Mouse (Mus musculus) retina, embryonic 14.5 days (tissue): ENCODE measurements around the gene Slc1a2.

ENCODE experiments used
- DNase-seq: peaks from one replicate; pipeline ENCODE4 v3.0.0-alpha.2; 2015; ENCODE audit warnings: low spot score

The Slc1a2 gene

DNA sequence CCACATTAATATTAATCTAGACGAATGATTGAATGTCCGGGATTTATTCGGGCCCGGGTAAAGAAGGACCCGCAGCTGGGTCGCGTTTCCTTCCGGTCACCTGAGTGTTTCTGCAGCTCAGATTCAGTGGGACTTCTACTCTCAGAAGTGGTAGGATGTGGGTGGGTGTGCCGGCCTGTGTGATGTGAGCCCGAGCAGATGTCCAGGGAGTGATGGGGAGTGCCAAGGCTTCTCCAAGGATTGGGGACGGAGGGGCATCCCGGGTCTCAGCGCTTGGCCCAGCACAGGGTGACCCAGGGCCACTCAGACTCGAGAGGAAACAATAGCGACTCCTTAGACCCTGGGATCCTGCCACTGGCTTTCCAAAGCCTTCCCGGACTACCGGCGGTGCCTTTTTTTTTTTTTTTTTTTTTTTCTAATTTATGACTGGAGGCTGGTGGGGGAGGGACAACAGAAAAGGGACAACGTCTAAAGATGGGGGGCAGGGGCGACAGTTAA, at the start of gene Slc1a2:
Slc1a2 (plus strand) TSS at position 497 of the 498 bp plus-strand sequence.
- DNase-seq, result peak; percentile 50

DNA sequence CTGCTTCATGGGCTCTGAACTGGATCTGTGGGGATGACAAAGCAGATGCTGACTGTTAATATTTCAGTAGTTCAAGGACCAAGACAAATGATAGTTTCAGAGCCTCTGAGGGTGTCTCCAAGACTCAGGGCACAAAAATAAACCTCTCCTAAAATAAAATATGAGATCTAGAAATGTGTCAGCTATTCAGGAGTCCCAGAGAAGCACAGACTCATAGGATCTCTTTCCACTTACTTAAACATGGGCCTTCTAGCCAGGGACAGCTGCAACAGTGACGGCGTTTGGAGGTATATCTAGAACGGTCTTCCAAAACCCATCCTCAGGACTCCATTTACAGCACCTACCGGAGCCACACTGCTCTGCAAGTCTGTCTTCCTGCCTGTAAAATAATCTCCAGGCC, 48.0 kb upstream of the Slc1a2 start:
- no peak for DNase-seq

DNA sequence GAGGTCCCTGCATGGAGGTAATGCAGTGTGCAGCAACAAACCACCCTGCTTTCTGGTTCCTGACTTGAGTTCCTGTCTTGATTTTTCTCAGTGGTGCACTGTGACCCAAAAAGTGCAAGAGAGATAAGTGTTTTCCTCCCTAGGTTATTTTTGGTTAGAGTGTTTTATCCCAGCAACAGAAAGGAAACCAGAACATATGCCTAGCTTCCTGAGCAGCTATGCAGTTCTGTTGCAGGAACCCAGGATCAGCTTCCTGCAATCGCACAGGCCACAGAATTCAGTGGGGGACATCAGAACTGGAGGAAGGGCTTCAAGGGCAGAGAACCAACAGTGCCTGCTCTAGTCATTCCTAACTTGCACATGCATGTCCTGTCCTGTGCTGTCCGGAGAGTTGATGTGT, 41.8 kb upstream of the Slc1a2 start:
- no peak for DNase-seq

DNA sequence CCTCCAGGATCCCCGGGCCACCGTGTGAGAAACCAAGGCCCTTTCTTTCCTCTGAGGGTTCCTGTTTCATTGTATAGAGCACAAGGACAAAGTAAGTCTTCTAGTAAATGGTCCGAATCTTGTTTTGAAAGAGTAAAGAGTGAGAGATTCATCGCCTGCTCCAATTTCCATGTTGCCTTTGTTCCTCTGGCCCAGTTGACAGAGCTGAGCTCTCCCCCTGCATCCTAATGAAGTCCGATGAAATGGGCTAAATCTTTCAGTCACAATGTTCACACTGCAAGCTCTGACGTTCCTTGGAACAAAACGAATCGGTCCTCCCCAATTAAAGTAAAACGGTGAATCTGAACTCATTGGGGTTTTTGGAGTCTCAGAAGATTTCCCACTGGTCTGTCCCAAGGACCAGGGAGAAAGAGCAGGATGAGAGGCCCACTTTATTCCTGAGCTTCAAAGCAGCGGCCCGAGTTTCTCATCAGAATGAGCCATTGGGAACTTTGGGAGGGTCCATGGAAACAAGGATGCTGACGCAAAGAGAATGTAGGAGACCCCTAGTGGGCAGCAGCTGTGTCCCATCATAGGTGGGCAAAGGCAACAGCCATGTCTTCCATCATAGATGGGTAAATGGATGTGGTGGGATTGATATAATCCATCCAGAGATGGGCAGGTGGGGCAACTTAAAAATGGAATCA, 37.6 kb upstream of the Slc1a2 start:
- DNase-seq, result no peak

DNA sequence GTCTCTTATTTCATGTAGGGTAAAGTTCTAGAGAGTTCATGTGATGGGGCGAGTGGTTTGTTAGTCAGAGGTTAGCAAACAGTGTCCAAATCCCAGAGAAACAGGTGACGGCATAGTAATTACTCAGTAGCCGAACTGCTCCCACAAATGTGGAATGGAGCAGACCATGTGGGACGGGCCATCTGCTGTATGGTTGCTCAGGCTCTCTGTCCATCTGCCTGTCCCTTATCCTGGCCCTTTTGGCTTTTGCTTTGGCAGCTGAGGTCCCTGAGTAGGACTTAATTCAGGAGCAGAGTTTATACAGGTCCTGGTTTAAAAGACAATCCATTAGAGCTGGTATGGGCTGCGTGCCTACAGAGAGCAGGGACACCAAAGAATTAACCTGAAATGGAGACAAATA, 36.3 kb upstream of the Slc1a2 start:
- no peak for DNase-seq

DNA sequence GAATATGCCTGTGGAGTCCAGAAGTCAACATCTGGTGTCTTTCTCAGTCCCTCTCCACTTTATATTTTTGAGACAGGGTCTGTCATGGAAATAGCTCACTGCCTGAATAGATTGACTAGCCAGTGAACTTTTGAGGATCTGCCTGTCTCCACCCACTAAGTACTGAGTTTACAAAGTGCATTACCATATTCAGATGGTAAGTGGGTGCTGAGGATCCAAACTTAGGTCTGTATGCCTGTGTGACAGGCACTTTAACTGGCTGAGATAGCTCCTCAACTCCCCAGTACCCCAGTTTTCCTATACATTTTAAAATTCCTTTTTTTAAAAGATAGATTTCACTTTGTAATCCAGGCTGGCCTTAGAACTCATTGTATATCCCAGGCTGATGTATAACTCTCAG, 35.5 kb upstream of the Slc1a2 start:
- no peak for DNase-seq

DNA sequence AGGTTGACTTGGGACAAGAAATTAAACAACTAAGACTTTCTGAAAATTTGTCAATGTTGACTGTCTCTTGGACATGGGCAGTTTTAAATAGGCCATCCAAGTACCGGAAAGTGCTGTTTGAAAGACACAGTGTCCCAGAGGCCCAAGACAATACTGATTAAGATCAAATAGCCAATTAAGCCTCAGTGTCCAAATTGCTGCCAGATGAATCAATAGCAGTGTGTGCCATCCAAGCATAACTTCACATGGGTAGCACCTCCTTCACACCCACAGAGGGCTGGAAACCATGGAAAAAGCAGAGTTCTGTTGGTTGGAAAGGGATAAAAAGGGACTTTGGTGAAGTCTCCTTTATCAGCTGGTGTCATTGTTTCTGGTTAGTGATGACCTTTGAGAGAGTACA, 33.9 kb upstream of the Slc1a2 start:
- DNase-seq, result no peak

DNA sequence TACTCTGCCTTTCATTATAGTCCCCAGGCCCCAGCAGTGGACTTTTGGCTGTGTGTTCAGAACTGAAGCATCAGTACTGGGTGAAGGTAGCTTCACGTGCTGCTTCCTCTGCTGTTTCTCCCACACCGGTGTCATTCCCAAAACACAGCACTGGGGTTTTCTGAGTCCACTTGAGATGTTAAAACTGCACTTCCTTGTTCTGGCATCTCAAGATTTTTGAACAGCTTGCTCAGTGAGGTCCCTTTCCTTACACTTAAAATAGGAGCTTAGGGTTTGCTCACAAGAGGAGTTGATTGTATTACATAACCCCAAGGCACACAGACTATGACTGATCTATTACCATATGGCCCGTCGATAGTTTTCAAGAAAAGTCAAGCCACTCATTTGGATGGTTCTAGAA, 26.1 kb upstream of the Slc1a2 start:
- DNase-seq, result no peak

DNA sequence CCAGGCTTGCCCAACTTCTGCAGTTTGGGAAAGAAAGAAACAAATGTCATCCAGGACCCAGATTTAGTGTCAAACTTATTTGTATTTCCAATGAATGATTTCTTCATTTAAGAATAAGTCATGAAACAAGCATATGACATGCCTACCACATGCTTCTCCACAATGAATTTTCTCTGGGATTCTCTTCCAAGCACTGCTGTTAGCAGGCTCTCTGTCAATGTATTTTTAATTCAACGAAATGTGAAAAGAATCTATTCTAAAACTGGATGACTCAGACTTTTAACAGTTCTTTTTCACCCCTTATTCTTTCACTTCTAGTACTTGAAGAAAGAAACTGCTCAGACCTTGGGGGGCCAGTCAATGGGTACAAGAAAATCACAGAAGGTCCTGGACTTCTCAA, 24.4 kb upstream of the Slc1a2 start:
- no peak for DNase-seq

DNA sequence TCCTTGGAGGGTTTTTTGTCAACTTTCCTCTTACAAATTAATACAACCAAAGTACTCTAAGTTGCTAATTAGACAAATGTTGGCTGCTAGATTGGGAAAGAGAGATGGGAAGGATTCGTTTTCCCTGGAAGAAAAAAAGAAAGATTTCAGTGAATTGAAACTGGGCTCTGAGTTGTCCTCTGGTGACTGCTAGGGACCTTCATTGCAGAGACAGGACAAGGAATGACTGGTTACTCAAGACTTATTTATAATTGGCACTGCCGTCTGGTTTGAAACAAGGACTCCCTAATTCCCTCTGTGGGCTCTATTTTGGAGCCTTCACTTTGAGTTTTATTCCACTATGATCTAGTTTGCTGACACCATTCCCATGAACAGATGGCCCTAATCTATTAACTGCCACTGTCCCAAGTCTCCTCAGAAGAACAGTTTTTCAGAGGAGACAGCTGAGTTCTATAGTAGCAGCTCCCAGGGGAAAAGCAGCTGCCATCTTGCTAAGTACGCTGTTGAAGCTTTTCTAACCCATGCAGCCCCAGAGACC, 22.9 kb upstream of the Slc1a2 start:
- DNase-seq, result peak; percentile 17

DNA sequence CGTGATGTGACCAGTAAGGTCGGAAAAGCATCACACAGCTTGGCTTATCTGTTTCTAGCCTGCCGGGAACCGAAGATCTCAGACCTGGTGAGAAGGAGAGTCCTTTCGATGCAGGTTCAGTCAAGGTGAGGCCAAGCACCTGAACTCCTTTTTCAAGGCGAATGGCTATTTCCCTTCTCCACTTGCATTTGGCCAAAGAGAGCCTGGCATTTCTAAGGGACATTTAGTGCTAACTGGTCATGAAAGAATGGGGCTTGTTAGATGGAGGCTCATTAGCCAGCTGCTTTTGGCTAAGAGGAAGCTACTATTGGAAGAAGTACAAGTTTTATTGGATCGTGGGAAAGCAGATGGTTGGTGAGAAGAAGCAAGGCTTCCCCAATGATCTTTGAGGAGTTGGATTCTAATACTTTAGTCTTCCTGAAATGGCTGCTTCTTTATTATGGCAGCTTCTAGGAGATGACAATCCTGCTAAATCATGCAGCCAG, 22.3 kb upstream of the Slc1a2 start:
- DNase-seq, result no peak

DNA sequence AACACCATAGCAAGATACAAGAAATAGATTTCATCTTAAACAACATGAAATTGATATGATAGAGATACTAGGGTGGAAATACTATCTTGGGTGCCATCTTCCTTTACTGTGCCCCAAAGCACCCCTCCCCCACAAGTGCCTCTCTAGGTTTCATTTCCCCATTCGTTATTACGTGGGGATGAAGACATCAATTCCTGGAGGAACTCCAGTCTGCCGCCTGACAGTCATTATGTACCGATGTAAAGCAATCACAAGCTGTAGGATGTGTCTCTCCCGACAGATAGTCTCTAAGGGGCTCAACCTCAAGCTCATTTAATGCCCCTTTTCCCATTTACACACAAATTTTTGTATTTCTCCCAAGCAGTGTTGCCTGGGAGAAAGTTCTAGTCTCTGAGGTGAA, 20.3 kb upstream of the Slc1a2 start:
- no peak for DNase-seq

DNA sequence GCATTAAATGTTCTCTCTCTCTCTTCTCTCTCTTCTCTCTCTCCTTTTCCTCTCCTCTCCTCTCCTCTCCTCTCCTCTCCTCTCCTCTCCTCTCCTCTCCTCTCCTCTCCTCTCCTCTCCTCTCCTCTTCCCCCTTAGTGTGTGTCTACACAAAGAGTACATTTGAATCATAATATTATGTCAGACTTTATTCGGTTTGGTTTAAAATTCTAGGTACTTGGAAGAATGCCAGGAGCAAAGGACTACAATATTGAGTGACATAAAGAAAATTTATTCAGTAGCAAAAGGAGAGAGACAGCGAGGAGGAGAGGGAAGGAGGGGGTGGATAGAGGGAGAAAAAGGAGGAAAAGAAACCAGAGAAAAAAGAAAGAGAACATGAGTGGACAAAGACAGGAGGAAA, 19.8 kb upstream of the Slc1a2 start:
- no peak for DNase-seq

DNA sequence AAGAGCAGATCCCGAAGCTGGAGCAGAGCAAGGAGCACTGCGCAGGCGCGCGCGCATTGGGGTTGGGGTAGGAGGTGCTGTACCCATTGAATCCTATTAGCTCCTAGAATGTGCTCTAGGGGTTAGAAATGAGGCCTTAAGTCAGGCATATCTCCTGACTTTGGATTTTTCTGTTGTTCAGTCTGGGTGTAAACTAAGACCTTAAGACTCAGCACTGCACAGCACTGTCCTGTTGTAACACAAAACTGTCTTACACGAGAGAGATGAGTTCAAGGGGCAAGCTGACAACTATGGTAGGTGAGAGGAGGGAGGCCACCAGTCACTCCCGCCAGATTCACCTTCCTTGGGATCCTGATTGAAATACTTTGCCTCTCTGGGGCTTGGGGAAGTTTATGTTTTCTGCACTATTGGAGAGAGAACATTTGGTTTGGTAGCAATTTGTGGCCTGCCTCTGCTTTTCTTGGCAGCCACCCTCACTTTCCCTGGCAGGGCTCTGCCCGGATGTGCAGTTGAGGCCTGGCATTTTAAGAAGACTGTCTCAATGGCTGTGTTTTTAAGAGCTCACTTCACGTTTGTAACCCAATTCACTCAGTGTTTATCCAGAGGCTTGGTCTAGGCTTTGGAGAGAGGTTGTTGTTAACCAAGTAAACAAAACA, 9.5 kb upstream of the Slc1a2 start:
- DNase-seq, result no peak

DNA sequence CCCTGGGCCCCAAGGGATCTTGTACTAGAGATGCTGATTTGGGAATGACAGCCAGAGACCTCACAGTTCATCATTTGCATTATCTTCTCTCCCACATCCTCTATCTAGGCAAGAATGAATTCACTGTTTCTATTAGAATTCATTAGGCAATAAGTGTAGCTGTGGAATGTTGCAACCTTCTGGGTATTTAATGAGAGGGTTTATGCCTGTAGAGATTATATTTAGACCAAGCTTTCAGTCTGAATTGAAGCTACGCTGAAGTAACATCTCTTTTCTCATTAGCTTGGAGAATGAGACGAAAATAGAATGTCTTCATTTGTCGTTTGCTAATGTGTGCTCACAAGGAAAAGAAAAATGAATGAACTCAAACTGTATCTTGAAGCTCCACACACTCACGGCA, 8.1 kb upstream of the Slc1a2 start:
- DNase-seq, result no peak

DNA sequence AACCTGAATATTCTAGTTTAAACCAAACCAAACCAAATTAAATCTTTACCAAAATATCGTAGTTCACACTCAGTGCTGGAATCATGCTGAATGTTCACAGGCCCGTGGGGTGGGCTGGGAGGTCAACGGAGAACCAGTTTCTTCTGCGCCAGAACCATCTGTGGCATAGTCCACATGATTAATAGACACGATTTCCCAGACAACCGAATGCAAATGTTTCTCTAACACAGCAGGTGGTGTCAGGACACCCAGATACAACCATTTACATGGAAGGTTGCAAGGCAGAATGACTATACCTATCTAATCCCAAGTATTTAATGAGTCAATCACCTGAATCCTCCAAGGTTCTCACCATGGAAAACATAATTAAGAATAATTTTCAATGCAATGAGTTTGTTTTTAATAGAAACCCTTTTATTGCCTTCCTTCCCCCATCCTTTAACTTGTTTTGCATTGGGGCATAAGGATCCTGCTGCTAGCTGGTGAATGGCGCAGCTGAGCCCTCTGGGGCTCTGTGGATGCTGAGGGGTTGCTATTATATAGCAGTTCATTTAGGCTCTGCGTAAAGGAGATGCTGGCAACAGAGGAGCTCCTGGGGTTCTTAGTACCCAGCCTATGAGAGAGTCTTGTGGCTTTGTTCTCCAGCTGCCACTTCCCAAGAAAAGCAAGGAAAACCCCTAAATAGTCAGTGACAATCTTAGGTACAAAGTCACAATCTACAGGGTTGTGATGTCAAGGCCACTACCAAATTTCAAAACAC, 2.3 kb upstream of the Slc1a2 start:
- no peak for DNase-seq

DNA sequence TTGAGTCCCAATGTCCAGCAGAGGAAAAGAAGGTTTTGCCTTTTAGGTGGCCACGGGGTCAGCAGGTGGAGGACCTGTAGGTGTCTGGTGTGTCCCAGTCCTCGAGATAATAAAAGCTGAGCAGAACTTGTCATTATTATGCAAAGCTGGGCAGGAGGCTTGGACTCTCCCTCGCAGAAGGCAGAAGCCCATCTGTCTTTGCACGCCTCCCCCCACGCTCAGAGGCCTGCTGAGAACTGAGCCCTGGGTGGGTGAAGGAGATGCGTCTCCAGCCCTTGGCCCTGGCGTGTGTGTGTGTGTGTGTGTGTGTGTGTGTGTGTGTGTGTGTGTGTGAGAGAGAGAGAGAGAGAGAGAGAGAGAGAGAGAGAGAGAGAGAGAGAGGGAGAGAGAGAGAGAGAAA, 733 bp upstream of the Slc1a2 start:
- DNase-seq, result peak; percentile 44

DNA sequence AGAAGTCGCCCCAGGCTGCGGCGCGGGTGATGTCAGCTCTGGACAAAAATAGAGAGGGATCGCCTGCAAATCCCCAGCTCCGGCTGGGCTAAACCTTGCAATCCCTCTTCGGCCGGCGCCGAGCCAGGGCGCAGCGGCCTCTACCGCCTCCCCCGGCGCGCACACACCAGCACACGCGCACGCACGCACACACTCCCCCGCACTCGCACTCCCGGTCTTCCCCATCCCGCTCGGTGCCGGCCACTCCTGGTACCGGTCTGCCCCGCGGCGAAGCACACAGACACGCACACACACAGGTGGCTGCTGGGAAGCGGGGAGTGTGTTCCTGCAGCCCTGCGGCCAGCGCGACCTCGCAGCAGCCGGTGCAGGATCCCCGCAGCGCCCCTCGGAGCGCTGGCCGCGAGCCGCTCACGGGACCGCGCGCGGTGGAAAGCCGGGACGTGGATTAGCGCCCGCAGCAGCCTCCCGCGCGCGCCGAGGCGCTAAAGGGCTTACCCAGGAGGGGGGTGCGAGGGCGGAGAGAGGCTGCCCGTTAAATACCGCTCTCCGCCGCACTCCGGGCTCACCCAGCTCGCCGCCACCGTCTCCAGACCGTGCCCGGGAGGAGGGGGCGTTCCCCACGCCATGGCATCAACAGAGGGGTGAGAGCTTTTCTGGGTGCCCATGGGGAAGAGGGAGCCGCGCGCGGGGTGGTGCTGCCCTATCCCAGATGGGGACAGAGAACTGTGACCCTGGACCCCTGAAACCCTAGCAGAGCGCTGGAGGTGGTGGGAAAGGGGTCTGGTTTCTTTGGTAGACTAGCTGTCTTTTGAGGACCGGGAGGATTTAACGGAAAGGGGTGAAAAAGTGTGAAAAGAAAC, 432 bp downstream of the Slc1a2 start:
- peak; percentile 76 for DNase-seq

DNA sequence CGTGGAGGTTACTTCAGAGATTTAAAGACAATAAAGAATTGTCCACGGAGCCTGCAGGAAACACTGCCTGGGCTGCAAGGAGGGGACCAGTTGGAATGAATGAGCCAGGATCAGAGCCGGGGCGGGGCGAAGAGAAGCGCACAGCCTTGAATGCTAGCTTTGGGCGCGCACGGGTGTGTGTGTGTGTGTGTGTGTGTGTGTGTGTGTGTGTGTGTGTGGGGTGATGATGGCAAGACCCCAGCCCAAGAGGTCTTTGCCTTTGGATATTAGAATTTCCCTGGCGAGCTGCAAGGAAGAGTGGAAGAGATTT, 1.0 kb downstream of the Slc1a2 start:
- peak; percentile 50 for DNase-seq

DNA sequence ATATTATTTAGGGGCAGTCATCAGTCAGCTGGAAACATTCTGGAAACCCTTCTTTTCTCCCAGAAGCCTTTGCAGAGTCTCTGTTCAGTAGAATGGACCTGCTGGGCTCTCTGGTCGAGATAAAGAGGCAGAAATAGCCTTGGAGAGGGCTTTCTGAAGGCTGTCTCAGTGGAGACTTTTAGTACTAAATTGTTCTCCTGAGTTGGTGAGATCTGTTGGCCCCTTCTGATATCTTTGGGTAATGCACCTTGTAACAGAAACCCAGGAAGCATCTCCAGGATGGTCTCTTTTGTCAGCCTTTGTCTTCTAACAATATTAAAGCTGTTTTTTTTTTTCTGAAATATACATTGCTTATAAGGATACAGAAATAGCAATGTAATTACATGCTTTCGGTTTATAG, 2.6 kb downstream of the Slc1a2 start:
- no peak for DNase-seq

DNA sequence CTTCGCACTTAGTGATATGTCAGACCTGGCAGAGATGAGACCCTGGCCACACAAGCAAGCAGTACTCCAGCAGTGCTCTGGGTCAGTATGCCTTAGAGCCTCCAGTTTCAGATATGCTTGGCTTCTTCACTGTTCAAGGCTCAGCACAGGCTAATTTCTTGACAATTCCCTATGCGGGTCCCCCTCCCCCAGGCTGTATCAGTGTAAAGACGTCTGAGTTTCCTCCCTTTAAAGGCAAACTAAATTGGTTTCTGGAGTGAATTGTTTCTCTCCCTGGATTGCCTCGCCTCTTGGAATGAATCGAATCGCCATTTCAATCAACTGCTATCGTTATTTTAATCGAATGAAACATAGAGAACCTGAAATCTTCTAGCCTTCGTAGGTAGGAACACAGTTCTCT, 4.5 kb downstream of the Slc1a2 start:
- no peak for DNase-seq

DNA sequence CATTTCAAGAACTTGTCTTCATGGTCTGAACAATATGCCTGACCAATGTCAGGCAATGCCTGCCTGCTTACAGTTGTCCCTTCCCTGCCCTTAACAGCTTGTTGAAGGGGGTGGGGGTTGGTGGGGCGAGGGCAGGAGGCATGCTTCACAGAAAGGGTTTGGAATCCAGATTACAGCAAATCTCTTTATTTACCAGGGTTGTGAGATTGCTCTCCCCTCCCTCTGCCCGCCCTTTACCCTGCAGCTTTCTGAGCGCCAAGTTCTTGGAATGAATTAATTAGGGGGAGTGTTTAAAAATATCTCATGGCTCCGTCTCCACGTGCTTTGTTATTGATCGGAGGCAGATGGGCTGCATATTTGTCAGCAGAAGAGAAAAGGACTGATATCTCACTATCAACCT, 4.9 kb downstream of the Slc1a2 start:
- DNase-seq, result peak; percentile 51
